Mouse (Mus musculus) forebrain, embryonic 15.5 days (tissue): ENCODE measurements around the gene Cgas. TPM values are rescaled to one million over a fixed set of nuclear protein-coding genes. Genes with fewer than 3 reads are reported as not detected.

ENCODE experiments used
- ATAC-seq: fragments of 200-750 bp; cut with Nextera tagmentation; replicated peaks from 2 replicates; pipeline ENCODE4 v1.8.0; 2017; ENCODE audit warnings: mild to moderate bottlenecking, moderate TSS enrichment, moderate library complexity
- H3K27ac ChIP-seq: fragments of 300-500 bp; sonication (generic); replicated peaks from 2 replicates; pipeline ENCODE4 v1.5.1; 2015; ENCODE audit warnings: mild to moderate bottlenecking, inconsistent platforms
- H3K27me3 ChIP-seq: fragments of 300-500 bp; sonication (generic); 2 replicates; pipeline ENCODE4 v1.6.1; 2015; ENCODE audit warnings: inconsistent platforms
- H3K36me3 ChIP-seq: fragments of 300-500 bp; sonication (generic); 2 replicates; pipeline ENCODE4 v1.6.1; 2015; ENCODE audit warnings: mild to moderate bottlenecking, inconsistent platforms
- H3K4me1 ChIP-seq: fragments of 300-500 bp; sonication (generic); 2 replicates; pipeline ENCODE4 v1.6.1; 2015; ENCODE audit warnings: inconsistent platforms
- H3K4me2 ChIP-seq: fragments of 300-500 bp; sonication (generic); replicated peaks from 2 replicates; pipeline ENCODE4 v1.6.1; 2015; ENCODE audit warnings: mild to moderate bottlenecking, inconsistent platforms
- H3K4me3 ChIP-seq: fragments of 300-500 bp; sonication (generic); 2 replicates; pipeline ENCODE4 v1.5.1; 2015; ENCODE audit warnings: mild to moderate bottlenecking, inconsistent platforms
- H3K9ac ChIP-seq: fragments of 300-500 bp; sonication (generic); replicated peaks from 2 replicates; pipeline ENCODE4 v1.6.1; 2015; ENCODE audit warnings: mild to moderate bottlenecking, inconsistent platforms
- H3K9me3 ChIP-seq: fragments of 300-500 bp; sonication (generic); 2 replicates; pipeline ENCODE4 v1.6.1; 2016; ENCODE audit warnings: inconsistent platforms
- WGBS: fragments of 180-500 bp; shearing (Covaris S2); methylation state at CpG from one replicate; pipeline ENCODE4 v1.1.7; 2015; ENCODE audit warnings: mixed read lengths; 5-methylcytosine and 5-hydroxymethylcytosine counted together
- polyA plus RNA-seq: library from polyadenylated mRNA; unstranded; fragments of >200 nt; fragmentation: Nextera tagmentation; extraction: Ambion mirVana; gene quantifications from 2 replicates; pipeline ENCODE4 v1.2.1, GENCODE M21; 2015

Cgas gene
- polyA plus RNA-seq, 1 experiment from 2014 or later, result 0.50 TPM

GRCm38 (mm10) chr9:78450404-78450803, 7.4 kb upstream of the Cgas start:
- H3K9ac ChIP-seq, result no peak overlapping the region
- no peak overlapping the region for H3K4me2 ChIP-seq
- H3K9me3 ChIP-seq, result no peaks in the 10 kb centered on the region
- no peak overlapping the region for H3K27ac ChIP-seq
- H3K27me3 ChIP-seq, result peaks cover 15% of the 10 kb centered on the region; the same call in 1 of the 2 replicates
- H3K4me3 ChIP-seq, result no peak overlapping the region
- H3K4me1 ChIP-seq, result peaks cover 15% of the 10 kb centered on the region
- WGBS, result 79% methylated on average over 5 of the region's 5 CpGs
- no peak for ATAC-seq
- peaks cover 26% of the 10 kb centered on the region for H3K36me3 ChIP-seq

GRCm38 (mm10) chr9:78447973-78448873, 5.2 kb upstream of the Cgas start, which contains the start of the genes Mto1 and Gm17324:
Gene Mto1, plus strand, starts transcription at chr9:78448208.
Gene Gm17324, minus strand, starts transcription at chr9:78448786.
- ATAC-seq, result peak; percentile 96
- Histone ChIP-seq H3K9me3 (no peaks in the 10 kb centered on the region), H3K4me1 (peaks cover 15% of the 10 kb centered on the region), H3K27me3 (peaks cover 32% of the 10 kb centered on the region), H3K27ac (peak within 1 kb of the TSS; percentile 92), H3K36me3 (peaks cover 15% of the 10 kb centered on the region), H3K9ac (peak within 1 kb of the TSS; percentile 81), H3K4me2 (peak within 1 kb of the TSS; percentile 57), H3K4me3 (peak within 1 kb of the TSS; percentile 79)
- under 1% methylated on average over 94 of the region's 96 CpGs for WGBS

DNA sequence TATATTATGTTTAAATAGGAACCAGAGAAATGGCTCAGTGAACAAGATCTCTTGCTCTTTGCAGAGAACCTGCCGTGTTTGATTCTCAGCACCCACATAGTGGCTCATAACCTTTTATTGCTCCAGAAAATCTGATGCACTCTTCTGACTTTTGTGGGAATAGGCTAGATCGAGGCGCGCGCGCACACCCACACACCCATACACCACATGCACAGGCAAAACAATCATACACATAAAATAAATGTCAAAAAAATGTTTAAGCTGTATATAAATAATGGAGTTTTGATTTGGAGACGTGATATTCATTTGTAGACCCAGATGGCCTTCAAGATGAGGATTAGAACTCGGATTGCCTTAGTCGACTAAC, 4.6 kb upstream of the Cgas start:
- WGBS, result 23% methylated on average over 9 of the region's 9 CpGs
- H3K9ac ChIP-seq, result peak overlapping the region; percentile 81
- peak overlapping the region; percentile 57 for H3K4me2 ChIP-seq
- ATAC-seq, result peak; percentile 47
- no peaks in the 10 kb centered on the region for H3K9me3 ChIP-seq
- peak overlapping the region; percentile 92; the same call in 1 of the 2 replicates for H3K27ac ChIP-seq
- H3K36me3 ChIP-seq, result peaks cover 10% of the 10 kb centered on the region
- H3K4me3 ChIP-seq, result peak overlapping the region; percentile 79
- H3K4me1 ChIP-seq, result peaks cover 21% of the 10 kb centered on the region
- H3K27me3 ChIP-seq, result peaks cover 38% of the 10 kb centered on the region

DNA sequence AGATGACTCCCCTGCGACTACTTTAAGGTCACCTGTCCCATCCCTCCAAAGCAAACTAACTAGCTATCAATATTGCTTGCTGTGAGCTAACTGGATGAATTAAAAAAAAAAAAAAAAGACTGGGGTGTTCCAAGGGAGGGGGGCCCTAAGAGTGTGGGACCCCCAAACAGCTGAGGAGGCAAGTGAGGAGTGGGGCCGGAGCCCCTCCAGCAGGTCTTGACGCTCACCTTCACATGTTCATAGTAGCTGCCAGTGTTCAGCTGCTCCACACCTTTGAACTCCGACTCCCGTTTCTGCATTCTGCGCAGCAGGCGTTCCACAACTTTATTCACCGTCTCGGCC, 829 bp downstream of the Cgas start:
- no peaks in the 10 kb centered on the region for H3K36me3 ChIP-seq
- H3K27me3 ChIP-seq, result peaks cover 64% of the 10 kb centered on the region
- 7% methylated on average over 9 of the region's 9 CpGs for WGBS
- peak overlapping the region; percentile 43 for H3K4me3 ChIP-seq
- no peaks in the 10 kb centered on the region for H3K9me3 ChIP-seq
- H3K9ac ChIP-seq, result peak overlapping the region; percentile 40; the same call in 1 of the 2 replicates
- H3K4me1 ChIP-seq, result peaks cover 14% of the 10 kb centered on the region
- ATAC-seq, result no peak
- H3K27ac ChIP-seq, result no peak overlapping the region
- peak overlapping the region; percentile 71 for H3K4me2 ChIP-seq

- no peak overlapping the region for H3K9ac ChIP-seq
- H3K4me1 ChIP-seq, result peaks cover 14% of the 10 kb centered on the region
- WGBS, result 63% methylated on average over 5 of the region's 5 CpGs
- H3K4me3 ChIP-seq, result no peak overlapping the region
- no peak overlapping the region for H3K27ac ChIP-seq
- no peak for ATAC-seq
- no peaks in the 10 kb centered on the region for H3K9me3 ChIP-seq
- H3K36me3 ChIP-seq, result no peaks in the 10 kb centered on the region
- H3K27me3 ChIP-seq, result peaks cover 46% of the 10 kb centered on the region
- no peak overlapping the region for H3K4me2 ChIP-seq
Observed at GRCm38 (mm10) chr9:78439426-78439825, 3.6 kb downstream of the Cgas start.

GRCm38 (mm10) chr9:78432471-78432870, 10.6 kb downstream of the Cgas start:
- no peak overlapping the region for H3K27ac ChIP-seq

GRCm38 (mm10) chr9:78430486-78430885, 12.6 kb downstream of the Cgas start:
- H3K36me3 ChIP-seq, result no peaks in the 10 kb centered on the region
- H3K4me3 ChIP-seq, result no peak overlapping the region
- no peak overlapping the region for H3K4me2 ChIP-seq
- no peak for ATAC-seq
- WGBS, result 82% methylated on average over 6 of the region's 6 CpGs
- no peak overlapping the region for H3K9ac ChIP-seq
- no peaks in the 10 kb centered on the region for H3K27me3 ChIP-seq
- no peak overlapping the region for H3K27ac ChIP-seq
- H3K9me3 ChIP-seq, result no peaks in the 10 kb centered on the region
- H3K4me1 ChIP-seq, result no peaks in the 10 kb centered on the region

More at GRCm38 (mm10) chr9:78432471-78432870, 10.6 kb downstream of the Cgas start:
- Histone ChIP-seq H3K9me3 (no peaks in the 10 kb centered on the region), H3K4me2 (no peak overlapping the region), H3K4me1 (no peaks in the 10 kb centered on the region), H3K9ac (no peak overlapping the region), H3K4me3 (no peak overlapping the region), H3K27me3 (no peaks in the 10 kb centered on the region), H3K36me3 (no peaks in the 10 kb centered on the region)
- WGBS, result 89% methylated on average over 5 of the region's 5 CpGs
- no peak for ATAC-seq

DNA sequence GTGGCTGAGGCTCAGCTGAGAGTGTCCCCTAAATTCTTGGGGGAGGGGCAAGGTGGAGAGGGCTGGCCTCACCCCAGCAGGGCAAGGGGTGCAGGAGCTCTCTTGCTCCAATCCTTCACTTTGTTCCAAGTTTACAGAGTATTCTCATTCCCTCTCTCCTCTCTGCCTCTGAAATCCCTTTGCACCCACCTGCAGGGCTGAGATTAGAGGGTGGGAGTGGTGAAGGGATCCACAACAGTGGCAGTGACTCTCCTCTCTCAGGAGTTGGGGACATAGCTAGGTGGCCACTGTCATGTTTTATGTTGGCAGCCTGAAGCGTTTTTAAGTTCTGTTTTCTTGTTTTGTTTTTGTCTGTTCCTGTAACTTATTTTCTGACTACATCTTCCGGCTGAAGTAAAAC, 13.5 kb downstream of the Cgas start:
- no peak overlapping the region for H3K9ac ChIP-seq
- no peak overlapping the region for H3K4me3 ChIP-seq
- H3K27ac ChIP-seq, result no peak overlapping the region
- no peak for ATAC-seq
- H3K36me3 ChIP-seq, result no peaks in the 10 kb centered on the region
- no peak overlapping the region for H3K4me2 ChIP-seq
- 61% methylated on average over 2 of the region's 2 CpGs for WGBS
- no peaks in the 10 kb centered on the region for H3K4me1 ChIP-seq
- H3K9me3 ChIP-seq, result no peaks in the 10 kb centered on the region
- H3K27me3 ChIP-seq, result no peaks in the 10 kb centered on the region

DNA sequence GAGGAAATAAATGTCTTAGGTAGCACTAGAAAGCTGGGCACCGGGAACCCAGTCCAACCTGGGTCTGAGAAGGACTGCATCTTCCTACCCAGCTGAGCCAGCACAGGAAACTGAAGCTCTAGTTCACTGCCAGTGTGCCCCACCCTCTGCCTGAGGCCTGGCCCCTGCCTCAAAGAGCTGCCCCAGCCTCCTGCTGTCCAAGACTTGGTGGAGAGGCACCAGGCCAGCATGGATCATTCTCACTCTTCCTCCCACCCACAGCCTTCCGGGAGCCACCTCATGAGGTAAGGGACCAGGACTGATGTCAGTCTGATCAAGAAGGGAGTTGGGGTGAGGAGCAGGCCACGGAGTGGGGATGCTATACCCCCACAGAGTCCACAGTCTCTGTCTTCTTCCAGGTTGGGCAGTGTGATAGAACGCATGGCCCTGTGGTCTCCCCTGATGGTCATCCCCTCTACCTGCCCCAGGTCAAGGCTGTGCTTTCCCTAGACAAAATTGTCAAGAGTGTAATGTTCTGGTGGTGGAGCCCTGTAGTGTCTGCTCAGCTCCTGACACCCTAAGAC, 14.1 kb downstream of the Cgas start:
- Histone ChIP-seq H3K4me1 (no peaks in the 10 kb centered on the region), H3K4me2 (no peak overlapping the region), H3K27ac (no peak overlapping the region), H3K36me3 (no peaks in the 10 kb centered on the region), H3K9ac (no peak overlapping the region), H3K4me3 (no peak overlapping the region), H3K9me3 (no peaks in the 10 kb centered on the region), H3K27me3 (no peaks in the 10 kb centered on the region)
- WGBS, result 85% methylated on average over 4 of the region's 4 CpGs
- no peak for ATAC-seq

DNA sequence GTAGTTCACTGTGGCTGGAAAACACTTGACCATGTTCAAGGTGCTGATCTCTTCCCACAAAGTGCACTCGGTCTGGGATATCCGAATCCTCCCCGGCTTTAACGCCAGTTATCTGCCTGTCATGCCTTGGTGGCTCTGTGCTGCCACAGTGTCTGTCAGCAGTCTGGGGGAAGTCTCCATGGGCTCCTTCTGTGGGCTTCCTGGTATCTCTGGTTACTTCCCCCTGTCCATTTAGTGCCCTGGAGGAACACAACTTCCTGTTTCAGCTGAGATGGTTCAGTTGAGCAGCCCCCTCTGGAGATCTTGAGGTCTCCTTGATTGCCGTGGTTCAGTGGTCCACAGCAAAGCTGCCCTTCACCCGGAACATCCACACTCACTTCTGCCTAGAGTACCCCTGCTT, 14.9 kb downstream of the Cgas start:
- Histone ChIP-seq H3K4me3 (no peak overlapping the region), H3K27me3 (no peaks in the 10 kb centered on the region), H3K4me1 (no peaks in the 10 kb centered on the region), H3K9me3 (no peaks in the 10 kb centered on the region), H3K4me2 (no peak overlapping the region), H3K27ac (no peak overlapping the region), H3K9ac (no peak overlapping the region), H3K36me3 (no peaks in the 10 kb centered on the region)
- WGBS, result 83% methylated on average over 6 of the region's 6 CpGs
- no peak for ATAC-seq

DNA sequence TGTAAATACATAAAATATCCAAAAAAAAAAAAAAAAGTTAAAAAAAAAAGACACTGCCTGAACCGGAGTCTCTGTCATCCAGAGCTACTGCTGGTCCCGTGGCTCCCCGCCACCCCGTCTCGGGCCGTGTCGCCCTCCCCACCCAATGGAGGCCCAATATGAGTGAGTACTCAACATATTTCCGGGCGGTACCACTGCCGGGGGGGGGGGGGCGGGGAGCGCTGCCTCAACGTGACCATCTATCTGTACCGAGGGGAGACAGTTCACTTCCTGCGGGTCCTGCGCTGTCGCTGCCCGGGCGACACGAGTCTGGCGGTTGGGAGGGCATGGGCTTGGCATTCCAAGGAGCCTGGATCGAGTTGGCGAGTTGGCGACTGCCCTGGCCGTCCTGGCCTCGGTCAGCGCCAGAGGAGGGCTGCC, 15.7 kb downstream of the Cgas start:
- peak overlapping the region; percentile 29 for H3K9ac ChIP-seq
- H3K4me3 ChIP-seq, result peak overlapping the region; percentile 25
- peak; percentile 19; the same call in 1 of the 2 replicates for ATAC-seq
- H3K36me3 ChIP-seq, result no peaks in the 10 kb centered on the region
- H3K9me3 ChIP-seq, result no peaks in the 10 kb centered on the region
- H3K27me3 ChIP-seq, result no peaks in the 10 kb centered on the region
- H3K4me1 ChIP-seq, result no peaks in the 10 kb centered on the region
- no peak overlapping the region for H3K27ac ChIP-seq
- 25% methylated on average over 25 of the region's 27 CpGs for WGBS
- H3K4me2 ChIP-seq, result peak overlapping the region; percentile 46

DNA sequence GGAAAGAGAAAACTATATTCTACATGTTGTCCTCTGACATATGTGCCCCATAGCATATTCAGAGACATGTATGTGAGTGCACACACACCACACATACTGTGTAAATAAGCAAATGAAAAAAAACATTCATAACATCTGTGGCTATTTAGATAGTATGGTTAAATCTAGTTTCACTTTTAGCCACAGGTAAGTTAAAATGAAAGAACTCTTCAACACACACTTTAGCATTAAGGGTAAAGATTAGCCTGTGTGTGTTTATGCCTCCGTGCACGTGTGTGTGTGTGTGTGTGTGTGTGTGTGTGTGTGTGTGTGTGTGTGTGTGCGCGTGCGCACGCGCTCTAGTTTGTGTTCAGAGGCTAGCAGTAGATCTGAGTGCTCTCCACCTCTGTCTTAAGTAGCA, 41.4 kb downstream of the Cgas start:
- Histone ChIP-seq H3K9ac (no peak overlapping the region), H3K27me3 (peaks cover 21% of the 10 kb centered on the region), H3K27ac (no peak overlapping the region), H3K4me3 (no peak overlapping the region), H3K4me2 (no peak overlapping the region), H3K4me1 (no peaks in the 10 kb centered on the region), H3K9me3 (no peaks in the 10 kb centered on the region), H3K36me3 (no peaks in the 10 kb centered on the region)
- WGBS, result 95% methylated on average over 7 of the region's 7 CpGs
- ATAC-seq, result no peak
